Mouse (Mus musculus): ENCODE data around the gene Hoxb8. TPM values are rescaled to one million over a fixed set of nuclear protein-coding genes. Genes with fewer than 3 reads are reported as not detected.

Gene Hoxb8
- total and polyA plus RNA-seq, 2 experiments: 0.04 TPM; not detected in 1

- Histone ChIP-seq H3K4me3 (ENCODE audit: insufficient read depth, low read depth, low read length) (no peak overlapping the region), H3K4me1 (ENCODE audit: control insufficient read depth, insufficient read depth, low read length) (no peaks in the 10 kb centered on the region), H3K36me3 (ENCODE audit: control insufficient read depth, insufficient read depth, low read length) (no peaks in the 10 kb centered on the region), H3K79me2 (ENCODE audit: control insufficient read depth, insufficient read depth, low read length) (no peaks in the 10 kb centered on the region), H3K27me3 (ENCODE audit: control insufficient read depth, insufficient read depth, low read length) (peaks cover 28% of the 10 kb centered on the region), H3K27ac (replicated peaks; ENCODE audit: insufficient read depth, low read depth, low read length) (no peak overlapping the region), H3K9ac (ENCODE audit: low read depth, low read length) (no peak overlapping the region)
- WGBS: 21% methylated on average over 23 of the region's 23 CpGs
- no peak for DNase-seq (ENCODE audit: extremely low read depth, low read depth, low spot score)
- TF ChIP-seq CTCF (IDR thresholded peaks at IDR 0.05; ENCODE audit: low read depth, low read length): no peak
- TF ChIP-seq POLR2A (IDR thresholded peaks at IDR 0.05; ENCODE audit: extremely low read depth, insufficient read depth, low read length): no peak
These were observed 20.9 kb downstream of the Hoxb8 start for GRCm38 (mm10) chr11:96302381-96303150.

DNA sequence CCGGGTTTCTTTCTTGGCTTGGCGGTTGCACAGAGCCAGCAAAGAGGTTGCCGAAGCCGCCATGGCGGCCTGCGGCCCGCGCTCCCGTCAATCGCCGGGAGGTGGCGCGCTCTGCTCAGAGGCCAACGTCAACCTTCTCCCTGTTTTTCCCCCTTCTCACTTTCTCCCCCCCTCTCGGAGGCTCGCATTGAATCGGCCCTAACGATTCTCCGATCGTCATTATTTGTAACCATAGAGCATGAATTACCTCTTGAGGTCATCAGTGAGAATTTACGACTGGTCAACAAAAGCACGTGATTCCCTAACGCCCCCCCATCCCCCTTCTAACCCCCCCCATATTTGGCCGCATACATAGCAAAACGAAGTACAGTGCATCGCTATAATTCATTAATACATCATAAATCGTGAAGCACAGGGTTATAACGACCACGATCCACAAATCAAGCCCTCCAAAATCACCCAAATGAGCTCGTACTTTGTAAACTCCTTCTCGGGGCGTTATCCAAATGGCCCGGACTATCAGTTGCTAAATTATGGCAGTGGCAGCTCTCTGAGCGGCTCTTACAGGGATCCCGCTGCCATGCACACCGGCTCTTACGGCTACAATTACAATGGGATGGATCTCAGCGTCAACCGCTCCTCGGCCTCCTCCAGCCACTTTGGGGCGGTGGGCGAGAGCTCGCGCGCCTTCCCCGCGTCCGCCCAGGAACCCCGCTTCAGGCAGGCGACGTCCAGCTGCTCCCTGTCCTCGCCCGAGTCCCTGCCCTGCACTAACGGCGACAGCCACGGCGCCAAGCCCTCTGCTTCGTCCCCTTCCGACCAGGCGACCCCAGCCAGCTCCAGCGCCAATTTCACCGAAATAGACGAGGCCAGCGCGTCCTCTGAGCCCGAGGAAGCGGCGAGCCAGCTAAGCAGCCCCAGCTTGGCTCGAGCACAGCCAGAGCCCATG lies 21.7 kb downstream of the Hoxb8 start, which contains the start of gene Hoxb5:
TSS of gene Hoxb5 (plus strand) at position 186 of the 949 bp plus-strand sequence.
- H3K36me3 ChIP-seq (ENCODE audit: control insufficient read depth, insufficient read depth, low read length): no peaks in the 10 kb centered on the region
- TF ChIP-seq POLR2A (IDR thresholded peaks at IDR 0.05; ENCODE audit: extremely low read depth, insufficient read depth, low read length): 0 out of 2 replicates have a peak, but pooled peaks have one; percentile 14
- peak; percentile 85 for TF ChIP-seq CTCF (IDR thresholded peaks at IDR 0.05; ENCODE audit: low read depth, low read length)
- peaks cover 28% of the 10 kb centered on the region for H3K27me3 ChIP-seq (ENCODE audit: control insufficient read depth, insufficient read depth, low read length)
- H3K27ac ChIP-seq (replicated peaks; ENCODE audit: insufficient read depth, low read depth, low read length): peak within 1 kb of the TSS; percentile 78
- 3% methylated on average over 69 of the region's 69 CpGs for WGBS
- H3K9ac ChIP-seq (ENCODE audit: low read depth, low read length): peak within 1 kb of the TSS; percentile 91
- peak within 1 kb of the TSS; percentile 91 for H3K4me3 ChIP-seq (ENCODE audit: insufficient read depth, low read depth, low read length)
- no peaks in the 10 kb centered on the region for H3K4me1 ChIP-seq (ENCODE audit: control insufficient read depth, insufficient read depth, low read length)
- DNase-seq (ENCODE audit: extremely low read depth, low read depth, low spot score): no peak
- H3K79me2 ChIP-seq (ENCODE audit: control insufficient read depth, insufficient read depth, low read length): no peaks in the 10 kb centered on the region

DNA sequence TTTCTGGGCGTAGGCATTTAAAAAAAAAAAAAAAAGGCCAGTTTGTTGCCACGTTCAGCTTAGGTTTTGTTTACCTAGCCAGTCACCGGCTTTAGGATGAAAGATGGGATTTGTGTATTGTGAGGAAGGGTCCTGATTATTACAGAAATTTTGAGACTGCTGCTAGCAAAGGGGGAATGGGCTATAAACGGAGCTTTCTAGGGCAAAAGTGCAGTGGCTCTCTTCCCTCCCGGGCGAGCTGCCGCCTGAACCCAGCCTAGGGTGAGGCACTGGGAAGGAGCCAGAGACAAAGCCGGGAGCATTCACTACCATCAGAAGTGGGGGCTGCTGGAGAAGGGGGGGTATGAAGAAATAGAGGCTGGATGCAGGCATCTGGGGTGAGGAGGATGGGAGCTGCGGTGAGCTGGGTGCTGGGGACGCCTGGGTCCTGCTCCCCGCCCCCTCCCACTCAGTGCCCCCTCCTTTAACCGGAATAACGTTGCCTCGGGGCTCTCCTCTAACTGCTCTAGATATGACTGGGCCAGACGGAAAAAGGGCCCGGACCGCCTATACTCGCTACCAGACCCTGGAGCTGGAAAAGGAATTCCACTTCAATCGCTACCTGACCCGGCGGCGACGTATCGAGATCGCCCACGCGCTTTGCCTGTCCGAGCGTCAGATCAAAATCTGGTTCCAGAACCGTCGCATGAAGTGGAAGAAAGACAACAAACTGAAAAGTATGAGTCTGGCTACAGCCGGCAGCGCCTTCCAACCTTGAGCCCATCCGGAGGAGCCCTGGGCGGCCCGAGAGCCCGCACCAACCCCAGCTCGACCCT lies 22.9 kb downstream of the Hoxb8 start:
- Histone ChIP-seq H3K4me3 (ENCODE audit: insufficient read depth, low read depth, low read length) (peak overlapping the region; percentile 91), H3K27me3 (ENCODE audit: control insufficient read depth, insufficient read depth, low read length) (peaks cover 23% of the 10 kb centered on the region), H3K9ac (ENCODE audit: low read depth, low read length) (peak overlapping the region; percentile 57), H3K79me2 (ENCODE audit: control insufficient read depth, insufficient read depth, low read length) (no peaks in the 10 kb centered on the region), H3K4me1 (ENCODE audit: control insufficient read depth, insufficient read depth, low read length) (no peaks in the 10 kb centered on the region), H3K36me3 (ENCODE audit: control insufficient read depth, insufficient read depth, low read length) (no peaks in the 10 kb centered on the region), H3K27ac (replicated peaks; ENCODE audit: insufficient read depth, low read depth, low read length) (peak overlapping the region; percentile 62)
- 19% methylated on average over 38 of the region's 38 CpGs for WGBS
- no peak for DNase-seq (ENCODE audit: extremely low read depth, low read depth, low spot score)
- TF ChIP-seq CTCF (IDR thresholded peaks at IDR 0.05; ENCODE audit: low read depth, low read length): no peak
- TF ChIP-seq POLR2A (IDR thresholded peaks at IDR 0.05; ENCODE audit: extremely low read depth, insufficient read depth, low read length): no peak

GRCm38 (mm10) chr11:96305505-96306182 lies 23.9 kb downstream of the Hoxb8 start:
- no peak overlapping the region for H3K9ac ChIP-seq (ENCODE audit: low read depth, low read length)
- no peak overlapping the region for H3K27ac ChIP-seq (replicated peaks; ENCODE audit: insufficient read depth, low read depth, low read length)
- no peak for TF ChIP-seq POLR2A (IDR thresholded peaks at IDR 0.05; ENCODE audit: extremely low read depth, insufficient read depth, low read length)
- TF ChIP-seq CTCF (IDR thresholded peaks at IDR 0.05; ENCODE audit: low read depth, low read length): no peak
- no peak overlapping the region for H3K4me3 ChIP-seq (ENCODE audit: insufficient read depth, low read depth, low read length)
- 77% methylated on average over 6 of the region's 6 CpGs for WGBS
- DNase-seq (ENCODE audit: extremely low read depth, low read depth, low spot score): no peak
- H3K36me3 ChIP-seq (ENCODE audit: control insufficient read depth, insufficient read depth, low read length): no peaks in the 10 kb centered on the region
- peaks cover 17% of the 10 kb centered on the region for H3K27me3 ChIP-seq (ENCODE audit: control insufficient read depth, insufficient read depth, low read length)
- H3K4me1 ChIP-seq (ENCODE audit: control insufficient read depth, insufficient read depth, low read length): no peaks in the 10 kb centered on the region
- no peaks in the 10 kb centered on the region for H3K79me2 ChIP-seq (ENCODE audit: control insufficient read depth, insufficient read depth, low read length)

Measured in liver, adult 2 months (tissue).